Mouse (Mus musculus) liver, embryonic 14.5 days (tissue): ENCODE data around the gene Tmem54. TPM values are rescaled to one million over a fixed set of nuclear protein-coding genes. Genes with fewer than 3 reads are reported as not detected.
A peak's percentile ranks its signal among the peaks of the same experiment; 100 is the strongest.

Experiments used
- ATAC-seq: fragments of 200-750 bp; cut with Nextera tagmentation; 2 replicates; pipeline ENCODE4 v1.8.0; 2017; ENCODE audit warnings: moderate number of reproducible peaks, mild to moderate bottlenecking, moderate library complexity; ENCODE audit not compliant: insufficient read depth
- DNase-seq, 3 experiments: peaks; one replicate each; pipeline ENCODE4 v3.0.0-alpha.2; 2012 to 2013; ENCODE audit warnings: low read depth in 3 of 3, low spot score in 3 of 3
- H3K27ac ChIP-seq: fragments of 300-500 bp; sonication (generic); 2 replicates; pipeline ENCODE4 v1.5.1; 2014; ENCODE audit warnings: moderate library complexity, mild to moderate bottlenecking, control low read depth, inconsistent platforms
- H3K27me3 ChIP-seq: fragments of 300-500 bp; sonication (generic); 2 replicates; pipeline ENCODE4 v1.6.1; 2014; ENCODE audit warnings: mild to moderate bottlenecking, low read length, moderate library complexity; ENCODE audit not compliant: control insufficient read depth, insufficient read depth
- H3K36me3 ChIP-seq: fragments of 300-500 bp; sonication (generic); replicated peaks from 2 replicates; pipeline ENCODE4 v1.6.1; 2014; ENCODE audit warnings: low read depth; ENCODE audit not compliant: control insufficient read depth, insufficient read depth
- H3K4me1 ChIP-seq, 2 experiments: fragments of 200-500 bp in 1 of 2; fragments of 300-500 bp in 1 of 2; sonication (generic) in 1 of 2; replicated peaks; 2 replicates each; pipeline ENCODE4 v1.6.1; 2012 to 2014; ENCODE audit warnings: antibody characterized with exemption in 1 of 2, inconsistent platforms in 1 of 2, low read length in 1 of 2; ENCODE audit not compliant: control insufficient read depth in 2 of 2, insufficient read depth in 2 of 2
- H3K4me2 ChIP-seq: fragments of 300-500 bp; sonication (generic); 2 replicates; pipeline ENCODE4 v1.6.1; 2014; ENCODE audit warnings: low read depth, mild to moderate bottlenecking, control low read depth, moderate library complexity
- H3K4me3 ChIP-seq, 2 experiments: fragments of 200-500 bp in 1 of 2; fragments of 300-500 bp in 1 of 2; sonication (generic) in 1 of 2; 2 replicates each; pipeline ENCODE4 v1.5.1; 2012 to 2014; ENCODE audit warnings: low read depth in 2 of 2, low read length in 2 of 2, mild to moderate bottlenecking in 2 of 2, control low read depth in 1 of 2, inconsistent platforms in 1 of 2, moderate library complexity in 1 of 2; ENCODE audit not compliant: insufficient read depth in 1 of 2
- H3K9ac ChIP-seq: fragments of 300-500 bp; sonication (generic); replicated peaks from 2 replicates; pipeline ENCODE4 v1.6.1; 2014; ENCODE audit warnings: mild to moderate bottlenecking, control low read depth, moderate library complexity
- H3K9me3 ChIP-seq: fragments of 300-500 bp; sonication (generic); 2 replicates; pipeline ENCODE4 v1.6.1; 2016; ENCODE audit warnings: low read length, mixed read lengths; ENCODE audit not compliant: control insufficient read depth
- CTCF ChIP-seq: IDR thresholded peaks from 2 replicates; pipeline ENCODE4 v1.5.1; 2016; ENCODE audit warnings: antibody characterized with exemption, low read depth, control low read depth
- EP300 ChIP-seq: IDR thresholded peaks from 2 replicates; pipeline ENCODE4 v1.6.1; 2016; ENCODE audit warnings: antibody characterized with exemption, low read depth
- WGBS: fragments of 180-500 bp; shearing (Covaris S2); extraction: QIAGEN DNeasy Blood & Tissue Kit; methylation state at CpG from one replicate; pipeline ENCODE4 v1.1.7; 2014; ENCODE audit not compliant: insufficient replicate concordance; 5-methylcytosine and 5-hydroxymethylcytosine counted together
- polyA plus RNA-seq, 2 experiments: library from polyadenylated mRNA; depleted of rRNA in 1 of 2; stranded (reverse) in 1 of 2; unstranded in 1 of 2; fragments of >200 nt; fragmentation: Nextera tagmentation in 1 of 2; extraction: Ambion mirVana in 1 of 2; gene quantifications; 2 replicates each; pipeline versions ENCODE4 v1.2.1 to v1.2.3; 2012 to 2014

Gene Tmem54
- polyA plus RNA-seq, 2 experiments = 1.1 to 1.2 TPM

DNA sequence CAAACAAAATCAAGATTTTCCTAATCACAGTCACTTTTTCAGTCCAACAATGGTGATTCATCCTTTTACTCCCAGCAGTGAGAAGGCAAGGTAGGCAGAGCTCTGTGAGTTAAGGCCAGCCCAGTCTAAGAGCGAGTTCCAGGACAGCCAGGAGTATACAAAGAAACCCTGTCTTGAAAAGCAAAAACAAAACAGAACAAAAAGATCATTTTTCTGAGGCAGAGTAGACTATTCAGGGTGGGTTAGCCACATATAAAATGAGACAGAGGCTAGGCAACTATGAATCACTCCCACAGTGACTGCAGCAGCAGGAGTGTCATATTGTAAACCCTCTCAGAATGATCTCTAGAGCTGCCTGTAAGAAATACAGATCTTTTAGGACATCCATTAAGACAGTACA is 44.0 kb downstream of the Tmem54 start:
- H3K36me3 ChIP-seq = peaks cover 16% of the 10 kb centered on the region; the same call in 1 of the 2 replicates
- H3K4me3 ChIP-seq = no peak overlapping the region
- no peaks in the 10 kb centered on the region; a peak in 1 of 4 replicates for H3K4me1 ChIP-seq
- TF ChIP-seq EP300 (no peak), CTCF (no peak)
- no peak overlapping the region for H3K9ac ChIP-seq
- DNase-seq (no peak), ATAC-seq (no peak)
- H3K27me3 ChIP-seq = no peaks in the 10 kb centered on the region
- H3K9me3 ChIP-seq = no peaks in the 10 kb centered on the region
- H3K4me2 ChIP-seq = no peak overlapping the region
- WGBS = 67% methylated on average over 1 of the region's 1 CpGs
- H3K27ac ChIP-seq = no peak overlapping the region

DNA sequence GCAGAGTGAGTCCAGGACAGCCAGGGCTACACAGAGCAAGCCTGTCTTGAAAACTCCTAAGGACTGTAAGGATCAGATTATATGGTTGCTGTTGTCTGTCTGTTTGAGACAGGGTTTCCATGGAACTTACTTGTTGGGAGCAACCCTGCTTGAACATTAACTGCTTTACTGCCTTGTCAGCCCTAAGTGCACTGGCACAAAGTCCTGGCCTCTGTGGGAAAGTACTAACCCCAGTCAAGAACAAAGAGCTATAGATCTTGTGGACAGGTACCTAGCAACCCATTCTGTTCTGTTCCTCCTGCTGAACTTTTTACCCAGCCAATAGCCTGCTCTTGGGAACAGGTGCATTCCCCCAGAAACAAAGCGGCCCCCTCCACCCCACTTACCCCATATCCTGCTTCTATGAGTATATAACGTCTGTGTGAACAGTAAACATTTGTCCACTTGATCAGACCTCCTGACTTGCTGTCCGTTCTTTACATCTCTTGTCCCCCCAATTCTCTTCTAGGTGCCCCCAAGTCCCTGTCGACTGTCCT is 46.0 kb downstream of the Tmem54 start:
- Histone ChIP-seq H3K9ac (no peak overlapping the region), H3K27ac (no peak overlapping the region), H3K4me3 (no peak overlapping the region), H3K9me3 (no peaks in the 10 kb centered on the region), H3K4me2 (no peak overlapping the region), H3K36me3 (peaks cover 16% of the 10 kb centered on the region; the same call in 1 of the 2 replicates), H3K4me1 (no peaks in the 10 kb centered on the region; a peak in 1 of 4 replicates), H3K27me3 (no peaks in the 10 kb centered on the region)
- TF ChIP-seq CTCF = no peak
- TF ChIP-seq EP300 = no peak
- DNase-seq (no peak), ATAC-seq (no peak)
- 81% methylated on average over 4 of the region's 4 CpGs for WGBS

- ATAC-seq (no peak), DNase-seq (no peak)
- no peak overlapping the region for H3K27ac ChIP-seq
- H3K4me3 ChIP-seq = no peak overlapping the region
- H3K4me2 ChIP-seq = no peak overlapping the region
- H3K36me3 ChIP-seq = peaks cover 3% of the 10 kb centered on the region; the same call in 1 of the 2 replicates
- H3K4me1 ChIP-seq = peaks cover 8% of the 10 kb centered on the region in 2 experiments
- 72% methylated on average over 5 of the region's 5 CpGs for WGBS
- TF ChIP-seq EP300 (no peak), CTCF (no peak)
- no peaks in the 10 kb centered on the region for H3K9me3 ChIP-seq
- no peaks in the 10 kb centered on the region for H3K27me3 ChIP-seq
- no peak overlapping the region for H3K9ac ChIP-seq
Measured at GRCm38 (mm10) chr4:129157541-129157940, 52.2 kb downstream of the Tmem54 start.

DNA sequence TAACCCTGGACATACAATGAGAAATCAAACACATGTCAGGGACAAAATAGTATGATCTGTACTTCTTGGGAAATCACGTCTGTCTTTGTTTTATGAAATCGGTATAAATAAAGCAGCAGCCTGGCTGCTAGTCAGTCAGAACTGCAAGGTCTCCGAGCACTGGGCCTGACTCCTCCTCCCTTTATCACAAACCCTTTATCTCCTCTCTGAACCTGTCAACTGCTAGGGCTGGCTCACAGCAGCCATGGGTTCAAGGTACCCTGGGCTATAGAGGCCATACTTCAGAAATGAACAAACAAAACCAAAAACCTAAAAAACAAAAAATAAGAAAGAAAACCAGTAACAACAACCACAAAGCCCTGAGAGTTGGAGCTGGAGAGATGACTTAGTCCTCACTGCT is 53.2 kb downstream of the Tmem54 start:
- Histone ChIP-seq H3K9ac (no peak overlapping the region; the same call in 1 of the 2 replicates), H3K4me2 (peak overlapping the region; percentile 14), H3K9me3 (no peaks in the 10 kb centered on the region), H3K36me3 (peaks cover 2% of the 10 kb centered on the region; the same call in 1 of the 2 replicates), H3K4me3 (no peak overlapping the region), H3K4me1 (peaks cover 8% of the 10 kb centered on the region in 2 experiments), H3K27ac (peak overlapping the region; percentile 28), H3K27me3 (no peaks in the 10 kb centered on the region)
- ATAC-seq (peak; percentile 96), DNase-seq (peak; percentile 45 to 48 (median 45))
- WGBS = 39% methylated on average over 3 of the region's 3 CpGs
- TF ChIP-seq CTCF = no peak
- TF ChIP-seq EP300 = peak; percentile 71

DNA sequence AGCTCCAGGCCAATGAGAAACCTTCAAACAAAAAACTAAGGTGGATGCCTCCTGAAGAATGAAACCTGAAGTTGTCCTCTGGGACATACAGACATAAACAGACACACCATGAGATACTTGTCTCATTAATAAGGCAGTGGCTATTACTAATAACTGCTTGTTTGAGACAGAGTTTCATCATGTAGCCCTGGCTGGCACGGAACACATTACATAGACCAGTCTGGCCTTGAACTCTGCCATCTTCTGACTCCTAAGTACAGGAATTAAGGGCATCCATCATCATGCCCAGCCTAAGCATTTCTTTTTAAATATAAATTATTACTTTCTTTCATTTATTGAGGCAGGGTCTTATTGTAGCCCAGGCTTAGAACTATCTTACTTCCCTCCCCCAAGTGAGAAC is 55.7 kb downstream of the Tmem54 start:
- H3K27me3 ChIP-seq = no peaks in the 10 kb centered on the region
- no peak overlapping the region for H3K27ac ChIP-seq
- no peaks in the 10 kb centered on the region for H3K9me3 ChIP-seq
- WGBS = 93% methylated on average over 1 of the region's 1 CpGs
- ATAC-seq (no peak), DNase-seq (no peak)
- H3K9ac ChIP-seq = no peak overlapping the region
- H3K36me3 ChIP-seq = peaks cover 8% of the 10 kb centered on the region
- peaks cover 8% of the 10 kb centered on the region in 2 experiments for H3K4me1 ChIP-seq
- no peak overlapping the region for H3K4me3 ChIP-seq
- no peak overlapping the region for H3K4me2 ChIP-seq
- TF ChIP-seq EP300 = no peak
- no peak for TF ChIP-seq CTCF

Other genes with a start within 250 kb of the Tmem54 start
- 0.25 TPM in 2 replicates for gene Trim62, start 222.0 kb upstream of the Tmem54 start, polyA plus RNA-seq (2012; rRNA removed)
- gene Trim62, start 222.0 kb upstream of the Tmem54 start, polyA plus RNA-seq (2014; fragmentation: Nextera tagmentation; extraction: Ambion mirVana) = 0.24 and 0.30 TPM in 2 replicates
- gene Azin2, start 143.1 kb upstream of the Tmem54 start, polyA plus RNA-seq (2012; rRNA removed) = 0.47 and 0.62 TPM in 2 replicates
- 0.27 and 0.59 TPM in 2 replicates for gene Azin2, start 143.1 kb upstream of the Tmem54 start, polyA plus RNA-seq (2014; fragmentation: Nextera tagmentation; extraction: Ambion mirVana)
- 44.6 and 68.3 TPM in 2 replicates for gene Ak2, start 113.6 kb upstream of the Tmem54 start, polyA plus RNA-seq (2012; rRNA removed)
- 94.0 and 101 TPM in 2 replicates for gene Ak2, start 113.6 kb upstream of the Tmem54 start, polyA plus RNA-seq (2014; fragmentation: Nextera tagmentation; extraction: Ambion mirVana)
- 9.5 and 11.2 TPM in 2 replicates for gene Rnf19b, start 47.3 kb upstream of the Tmem54 start, polyA plus RNA-seq (2012; rRNA removed)
- 4.0 and 4.3 TPM in 2 replicates for gene Rnf19b, start 47.3 kb upstream of the Tmem54 start, polyA plus RNA-seq (2014; fragmentation: Nextera tagmentation; extraction: Ambion mirVana)
- 2.0 and 2.1 TPM in 2 replicates for gene Hpca, start 16.5 kb downstream of the Tmem54 start, polyA plus RNA-seq (2012; rRNA removed)
- 0.23 and 0.28 TPM in 2 replicates for gene Hpca, start 16.5 kb downstream of the Tmem54 start, polyA plus RNA-seq (2014; fragmentation: Nextera tagmentation; extraction: Ambion mirVana)
- 0.36 and 0.56 TPM in 2 replicates for gene Fndc5, start 31.5 kb downstream of the Tmem54 start, polyA plus RNA-seq (2012; rRNA removed)
- gene Fndc5, start 31.5 kb downstream of the Tmem54 start, polyA plus RNA-seq (2014; fragmentation: Nextera tagmentation; extraction: Ambion mirVana) = 0.30 and 0.99 TPM in 2 replicates
- gene S100pbp, start 84.2 kb downstream of the Tmem54 start, polyA plus RNA-seq (2012; rRNA removed) = 12.2 and 12.5 TPM in 2 replicates
- 4.5 and 4.8 TPM in 2 replicates for gene S100pbp, start 84.2 kb downstream of the Tmem54 start, polyA plus RNA-seq (2014; fragmentation: Nextera tagmentation; extraction: Ambion mirVana)
- gene Yars, start 84.2 kb downstream of the Tmem54 start, polyA plus RNA-seq (2012; rRNA removed) = 17.3 and 28.7 TPM in 2 replicates
- 53.2 and 59.8 TPM in 2 replicates for gene Yars, start 84.2 kb downstream of the Tmem54 start, polyA plus RNA-seq (2014; fragmentation: Nextera tagmentation; extraction: Ambion mirVana)
- gene C77080, start 155.9 kb downstream of the Tmem54 start, polyA plus RNA-seq (2012; rRNA removed) = 1.2 and 1.5 TPM in 2 replicates
- gene C77080, start 155.9 kb downstream of the Tmem54 start, polyA plus RNA-seq (2014; fragmentation: Nextera tagmentation; extraction: Ambion mirVana) = 0.74 and 0.91 TPM in 2 replicates
- gene Sync, start 182.1 kb downstream of the Tmem54 start, polyA plus RNA-seq (2012; rRNA removed) = 0.01 and 0.03 TPM in 2 replicates
- 0.08 TPM in 1 of 2 replicates, not detected in the other for gene Sync, start 182.1 kb downstream of the Tmem54 start, polyA plus RNA-seq (2014; fragmentation: Nextera tagmentation; extraction: Ambion mirVana)
- gene Rbbp4, start 229.8 kb downstream of the Tmem54 start, polyA plus RNA-seq (2012; rRNA removed) = 45.8 and 60.8 TPM in 2 replicates
- 241 and 248 TPM in 2 replicates for gene Rbbp4, start 229.8 kb downstream of the Tmem54 start, polyA plus RNA-seq (2014; fragmentation: Nextera tagmentation; extraction: Ambion mirVana)
- 22.3 and 24.5 TPM in 2 replicates for gene Zbtb8os, start 230.1 kb downstream of the Tmem54 start, polyA plus RNA-seq (2012; rRNA removed)
- gene Zbtb8os, start 230.1 kb downstream of the Tmem54 start, polyA plus RNA-seq (2014; fragmentation: Nextera tagmentation; extraction: Ambion mirVana) = 33.2 and 33.8 TPM in 2 replicates